Mouse (Mus musculus) urinary bladder, postnatal 36 days (tissue): ENCODE measurements around the gene Gm10134.
"Not testable (repeated sequence)": the region's sequence is repeated elsewhere in the genome, so short reads cannot be mapped to it uniquely, and the experiment has no call there.

Source experiments
- DNase-seq, 2 experiments: peaks; one replicate each; pipeline ENCODE4 v3.0.0; 2022; ENCODE audit warnings: low spot score in 2 of 2, mixed read lengths in 1 of 2

The Gm10134 gene

DNA sequence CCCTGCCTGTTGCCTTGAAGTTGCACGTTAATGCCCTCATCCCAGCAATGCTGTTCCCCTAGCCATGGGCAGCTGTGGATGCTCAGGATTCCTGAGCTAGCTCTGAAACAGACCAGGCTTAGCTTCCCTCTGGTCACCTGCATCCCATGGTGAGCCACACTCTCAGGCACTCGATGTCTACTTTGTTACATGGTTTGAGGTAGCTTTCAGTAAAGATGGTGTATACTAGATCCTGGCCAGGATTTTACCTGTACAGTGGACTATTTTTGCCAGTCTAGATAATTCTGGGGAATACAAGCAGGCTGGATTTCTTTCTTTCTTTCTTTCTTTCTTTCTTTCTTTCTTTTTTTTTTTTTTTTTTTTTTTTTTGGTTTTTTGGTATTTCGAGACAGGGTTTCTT lies at the start of gene Gm10134:
Gm10134 (plus strand) TSS at position 301 of the 400 bp plus-strand sequence.
- DNase-seq = no peak

DNA sequence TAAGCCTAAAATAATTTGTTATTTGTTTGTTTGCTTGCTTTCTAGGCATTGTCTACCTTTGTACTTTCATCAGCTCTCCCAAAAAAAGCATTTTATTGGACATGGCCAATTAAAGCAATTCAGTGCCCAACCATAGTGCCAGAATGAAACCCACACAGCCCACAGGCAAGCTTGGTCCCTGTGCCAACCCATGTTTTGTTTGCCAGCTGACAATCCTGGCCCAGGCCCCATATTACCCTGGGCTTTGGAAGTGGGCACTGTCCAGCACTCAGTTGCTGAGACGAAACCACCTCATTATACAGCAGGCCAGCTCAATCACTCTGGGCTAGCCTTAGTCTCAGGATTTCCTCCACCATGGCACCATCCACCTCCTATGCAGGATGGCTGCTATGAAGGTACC lies 49.3 kb upstream of the Gm10134 start:
- no peak for DNase-seq

DNA sequence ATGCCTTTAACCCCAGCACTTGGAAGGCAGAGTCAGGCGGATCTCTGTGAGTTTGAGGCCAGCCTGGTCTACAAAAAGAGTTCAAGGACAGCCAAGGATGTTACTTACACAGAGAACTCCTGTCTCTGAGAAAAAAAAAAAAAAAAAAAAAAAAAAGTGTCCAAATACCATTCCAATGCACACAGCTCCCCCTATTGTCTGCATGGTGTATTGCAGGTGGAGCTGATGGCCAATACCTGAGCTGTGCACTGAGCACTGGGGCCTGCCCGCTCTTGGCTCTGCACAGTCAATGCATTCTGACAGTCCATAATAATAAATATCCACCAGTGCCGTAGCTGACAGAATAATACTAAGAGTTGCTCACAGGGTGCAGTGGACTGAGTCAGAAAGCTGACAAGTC lies 42.0 kb upstream of the Gm10134 start:
- peak; percentile 16 to 45 for DNase-seq

DNA sequence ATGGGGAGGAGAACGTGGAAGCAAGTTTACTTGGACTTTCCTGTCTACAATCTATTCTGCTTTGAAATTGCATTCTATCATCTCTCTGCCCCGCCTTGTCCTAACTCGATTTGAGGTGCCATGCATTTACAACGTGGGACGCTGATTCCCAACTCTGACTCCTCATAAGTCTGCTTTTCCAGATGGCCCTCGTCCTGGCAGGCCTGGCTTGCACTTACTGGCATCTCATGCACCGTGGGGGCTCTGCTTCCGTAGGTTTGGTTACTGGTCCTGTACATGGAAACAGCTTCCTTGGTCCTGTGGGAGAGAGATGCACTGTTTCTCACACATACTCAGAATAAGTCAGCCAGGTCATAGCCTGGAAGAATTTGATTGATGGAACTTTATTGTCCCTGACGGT lies 41.0 kb upstream of the Gm10134 start:
- DNase-seq = no peak

DNA sequence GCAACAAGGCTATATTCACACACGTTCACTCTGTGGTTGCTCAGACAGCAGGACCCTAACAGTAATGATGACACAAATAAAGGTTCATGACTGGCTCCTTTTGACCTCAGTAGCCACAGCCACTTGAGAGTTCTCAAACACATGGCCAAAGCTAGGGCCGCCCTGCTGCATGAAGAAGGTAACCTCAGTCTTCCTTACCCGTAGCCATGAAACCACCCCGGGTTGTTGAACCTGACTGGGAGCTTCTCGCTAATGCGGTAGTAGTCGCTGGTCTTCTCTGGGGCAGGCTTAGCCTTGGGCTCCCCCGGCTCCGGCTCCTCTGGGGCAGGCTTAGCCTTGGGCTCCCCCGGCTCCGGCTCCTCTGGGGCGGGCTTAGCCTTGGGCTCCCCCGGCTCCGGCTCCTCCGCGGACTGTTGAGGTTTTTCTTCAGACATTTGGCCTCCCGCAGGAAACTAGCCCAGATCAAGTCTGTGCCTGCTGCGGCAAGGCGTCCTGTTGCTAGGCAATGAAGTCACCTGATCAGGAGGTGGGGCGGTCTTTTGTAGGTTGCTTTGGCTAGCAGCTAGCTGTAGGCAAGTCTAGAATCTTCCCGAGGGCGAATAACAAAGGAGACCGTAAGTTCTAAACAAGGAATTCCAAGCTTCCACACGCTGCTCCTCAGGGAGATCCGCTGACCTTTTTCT lies 39.9 kb upstream of the Gm10134 start, which contains the start of gene 1700007K13Rik:
1700007K13Rik (minus strand) TSS at position 497 of the 683 bp plus-strand sequence.
- DNase-seq = peak; percentile 69 to 79

DNA sequence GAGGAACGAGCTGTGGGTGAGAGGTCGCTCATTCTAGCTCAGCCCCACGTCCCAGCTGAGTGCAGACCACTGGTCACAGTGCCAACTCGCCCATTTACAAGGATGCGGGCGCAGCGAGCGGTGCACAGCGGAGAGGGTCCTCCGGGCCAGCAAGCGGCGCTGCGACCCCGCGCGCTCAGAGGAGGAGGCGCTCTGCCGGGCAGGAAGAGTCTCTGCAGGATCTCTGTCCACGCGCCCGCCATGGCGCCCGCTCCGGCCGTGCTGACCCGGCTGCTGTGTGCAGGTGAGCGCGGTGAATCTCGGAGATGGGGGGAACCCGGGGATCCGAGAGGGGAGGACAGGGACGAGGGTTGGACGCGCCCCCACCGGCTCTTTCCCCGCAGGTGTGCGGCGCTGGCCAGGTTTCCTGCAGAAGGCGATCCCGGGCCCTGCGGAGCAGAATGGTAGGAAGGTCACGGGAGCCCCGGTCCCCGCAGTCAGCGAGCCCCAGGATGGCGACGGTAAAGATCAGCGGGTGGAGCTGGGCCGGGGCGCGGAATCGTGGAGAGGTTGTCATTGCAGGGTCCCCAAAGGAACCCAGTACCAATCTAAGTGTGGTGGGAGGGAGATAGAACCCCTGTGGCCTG lies 37.9 kb upstream of the Gm10134 start, which contains the start of gene Mrps2:
Mrps2 (plus strand) TSS at position 207 of the 626 bp plus-strand sequence.
- DNase-seq = peak; percentile 72 to 81

DNA sequence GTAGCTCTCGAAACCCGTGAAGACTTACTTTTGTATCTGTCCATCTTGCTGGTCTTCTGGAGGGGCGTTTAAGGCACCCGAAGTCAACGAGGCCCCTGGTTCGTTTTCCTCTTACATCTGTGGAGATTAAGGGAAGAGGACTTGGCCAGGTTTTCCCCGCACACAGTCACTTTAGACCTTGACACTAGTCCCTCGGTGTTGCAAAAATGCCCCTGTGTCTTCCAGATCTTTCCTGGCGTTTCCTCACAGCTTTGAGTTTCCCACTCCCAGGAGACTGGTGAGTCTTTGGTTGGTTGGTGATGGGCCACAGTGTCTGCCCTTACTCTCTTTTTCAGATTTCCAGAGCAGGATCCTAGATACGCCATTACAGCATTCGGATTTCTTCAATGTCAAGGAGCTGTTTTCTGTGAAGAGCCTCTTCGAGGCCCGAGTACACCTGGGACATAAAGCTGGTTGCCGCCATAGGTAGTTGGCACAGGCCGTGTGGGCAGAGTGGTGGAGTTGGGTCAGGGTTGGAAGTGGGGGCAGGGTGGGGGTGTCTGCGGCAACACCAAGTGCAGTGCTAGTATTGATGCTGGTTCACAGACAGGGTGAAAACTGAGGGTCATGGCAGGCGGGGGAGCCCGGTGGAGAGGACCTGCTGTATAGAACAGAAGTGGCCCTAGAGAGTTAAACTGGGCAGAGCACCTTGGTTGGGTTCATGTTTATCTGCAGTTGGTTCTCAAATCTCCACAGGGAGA lies 37.2 kb upstream of the Gm10134 start:
- no peak for DNase-seq

DNA sequence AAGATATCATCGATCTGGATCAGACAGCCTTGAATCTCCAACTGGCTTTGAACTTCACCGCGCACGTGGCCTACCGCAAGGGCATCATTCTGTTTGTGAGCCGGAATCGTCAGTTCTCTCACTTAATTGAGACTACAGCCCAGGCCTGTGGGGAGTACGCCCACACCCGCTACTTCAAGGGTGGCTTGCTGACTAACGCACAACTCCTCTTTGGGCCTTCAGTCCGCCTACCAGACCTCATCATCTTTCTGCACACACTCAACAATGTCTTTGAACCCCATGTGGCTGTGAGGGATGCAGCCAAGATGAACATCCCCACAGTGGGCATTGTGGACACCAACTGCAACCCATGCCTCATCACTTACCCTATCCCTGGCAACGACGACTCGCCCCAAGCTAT lies 36.4 kb upstream of the Gm10134 start:
- DNase-seq = no peak

DNA sequence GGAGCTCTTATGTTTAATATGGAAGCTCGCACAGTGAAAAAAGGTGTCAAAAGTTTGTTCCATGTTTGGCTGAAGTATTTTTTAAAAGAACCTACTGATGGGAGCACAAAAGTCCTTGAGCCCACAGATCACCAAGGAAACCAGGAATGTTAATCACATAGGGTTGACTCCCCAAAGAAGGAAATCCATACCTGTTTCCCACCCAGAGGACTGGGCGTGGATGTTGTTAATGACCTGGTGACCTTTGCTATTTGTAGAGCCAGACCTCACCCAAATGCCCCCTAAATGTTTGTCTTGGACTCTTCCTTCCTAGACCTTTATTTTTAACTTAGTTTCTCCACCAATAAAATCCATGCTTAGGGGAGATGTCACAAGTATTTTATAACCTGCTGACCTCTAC lies 35.3 kb upstream of the Gm10134 start:
- no peak for DNase-seq

DNA sequence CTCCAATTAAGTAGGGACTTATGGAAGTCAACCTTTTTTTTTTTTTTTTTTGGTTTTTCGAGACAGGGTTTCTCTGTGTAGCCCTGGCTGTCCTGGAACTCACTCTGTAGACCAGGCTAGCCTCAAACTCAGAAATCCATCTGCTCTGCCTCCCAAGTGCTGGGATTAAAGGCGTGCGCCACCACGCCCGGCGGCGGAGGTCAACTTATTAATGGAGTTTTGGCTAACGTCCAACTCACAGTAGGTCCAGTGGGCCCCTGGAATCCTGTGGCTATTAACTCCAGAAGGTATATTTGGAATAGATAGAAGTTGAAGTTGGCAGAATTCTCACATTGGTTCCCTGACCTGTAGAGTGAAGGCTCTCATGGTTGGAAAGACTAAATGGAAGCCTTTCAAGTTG lies 33.9 kb upstream of the Gm10134 start:
- DNase-seq = not testable (repeated sequence)

DNA sequence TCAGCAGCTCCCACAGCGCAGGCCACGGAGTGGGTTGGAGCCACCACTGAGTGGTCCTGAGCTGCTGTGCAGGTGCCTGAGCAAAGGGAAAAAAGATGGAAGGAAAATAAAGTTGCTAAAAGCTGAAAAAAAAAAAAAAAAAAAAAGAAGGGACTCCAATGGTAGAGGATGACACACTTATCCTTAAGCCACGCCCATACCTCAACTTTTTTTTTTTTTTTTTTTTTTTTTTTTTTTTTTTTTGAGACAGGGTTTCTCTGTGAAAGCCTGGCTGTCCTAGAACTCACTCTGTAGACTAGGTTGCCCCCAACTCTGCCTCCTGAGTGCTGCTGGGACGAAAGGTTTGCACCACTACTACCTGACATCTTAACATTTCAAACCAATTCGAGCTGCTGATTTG lies 27.9 kb upstream of the Gm10134 start:
- not testable (repeated sequence) for DNase-seq

DNA sequence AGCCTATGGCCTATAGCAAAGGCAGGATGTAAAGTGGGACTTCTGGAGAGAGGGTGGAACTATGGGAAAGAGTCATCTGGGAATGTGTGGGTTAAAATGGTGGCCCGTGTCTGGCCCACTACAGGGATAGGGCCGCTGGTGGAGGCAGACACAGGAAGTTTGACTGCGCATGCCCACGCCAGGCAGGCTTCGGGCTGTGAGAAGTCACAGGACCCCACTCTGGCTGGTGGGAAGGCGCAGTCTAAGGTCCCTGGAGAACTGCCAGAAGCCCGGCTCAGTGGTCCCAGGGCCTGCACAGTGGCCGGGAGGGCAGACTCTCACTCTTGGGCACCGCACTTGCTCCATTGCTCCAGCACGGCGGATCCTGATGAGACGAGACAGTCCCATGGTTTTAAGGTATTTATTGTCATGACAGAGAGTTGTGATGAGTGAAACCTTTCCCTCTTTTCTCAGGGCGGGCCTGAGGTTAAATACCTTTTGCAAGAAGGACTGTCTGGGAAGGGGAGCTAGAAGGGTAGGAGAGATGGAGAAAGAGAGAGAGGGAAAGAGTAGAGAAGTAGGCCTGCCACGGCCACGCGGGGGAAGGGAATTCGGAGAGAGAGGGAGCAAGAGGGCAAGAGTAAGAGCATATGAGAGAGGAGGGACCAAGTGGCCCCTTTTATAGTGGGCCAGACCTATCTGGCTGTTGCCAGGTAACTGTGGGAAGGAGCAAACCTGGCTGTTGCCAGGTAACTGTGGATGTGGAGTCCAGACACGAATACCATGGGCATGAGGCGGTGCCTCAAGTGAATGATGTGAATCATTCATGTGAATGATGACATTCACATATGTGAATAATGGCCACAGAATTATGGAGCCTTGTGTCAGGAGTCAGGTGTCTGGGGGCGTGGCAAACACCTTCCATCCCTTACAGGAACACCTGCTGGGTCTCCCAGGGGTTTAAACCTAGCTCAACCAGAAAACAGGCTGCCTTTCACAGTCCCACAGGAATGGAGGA lies 26.4 kb upstream of the Gm10134 start:
- DNase-seq = no peak

DNA sequence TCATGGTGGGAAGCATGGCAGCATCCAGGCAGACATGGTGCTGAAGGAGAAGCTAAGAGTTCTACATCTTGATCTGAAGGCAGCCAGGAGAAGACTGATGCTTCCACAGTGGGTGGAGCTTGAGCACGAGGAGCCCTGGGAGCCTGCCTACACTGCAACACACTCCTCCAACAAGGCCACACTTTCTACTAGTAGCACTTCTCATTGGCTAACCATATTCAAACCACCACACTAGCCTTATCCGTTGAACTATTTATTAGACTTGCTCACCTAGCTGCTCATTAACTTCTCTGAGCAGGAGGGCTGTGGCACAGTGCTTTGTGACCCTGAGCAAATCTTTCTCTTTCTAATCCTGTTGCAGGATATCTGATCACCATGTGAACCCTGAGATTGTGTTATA lies 22.0 kb upstream of the Gm10134 start:
- no peak for DNase-seq

DNA sequence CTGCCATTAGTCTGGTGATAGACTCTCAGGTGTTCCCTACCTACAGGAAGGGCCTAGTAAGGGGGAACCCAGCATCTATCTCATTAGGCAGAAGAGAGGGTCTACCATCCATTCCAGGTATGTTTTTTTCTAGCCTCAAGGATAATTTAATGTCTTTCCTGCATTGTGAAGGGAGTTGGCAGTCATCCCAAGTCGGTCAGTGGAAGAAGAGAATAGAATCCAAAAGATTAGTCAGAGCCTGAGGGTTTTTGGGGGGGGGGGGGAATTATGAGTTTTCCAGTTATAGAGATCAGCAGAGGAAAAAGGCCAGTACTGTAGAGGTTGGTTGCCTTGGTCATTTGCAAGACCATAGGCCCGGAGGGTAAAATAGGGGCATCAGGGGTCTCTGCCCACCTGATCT lies 11.4 kb upstream of the Gm10134 start:
- no peak for DNase-seq

DNA sequence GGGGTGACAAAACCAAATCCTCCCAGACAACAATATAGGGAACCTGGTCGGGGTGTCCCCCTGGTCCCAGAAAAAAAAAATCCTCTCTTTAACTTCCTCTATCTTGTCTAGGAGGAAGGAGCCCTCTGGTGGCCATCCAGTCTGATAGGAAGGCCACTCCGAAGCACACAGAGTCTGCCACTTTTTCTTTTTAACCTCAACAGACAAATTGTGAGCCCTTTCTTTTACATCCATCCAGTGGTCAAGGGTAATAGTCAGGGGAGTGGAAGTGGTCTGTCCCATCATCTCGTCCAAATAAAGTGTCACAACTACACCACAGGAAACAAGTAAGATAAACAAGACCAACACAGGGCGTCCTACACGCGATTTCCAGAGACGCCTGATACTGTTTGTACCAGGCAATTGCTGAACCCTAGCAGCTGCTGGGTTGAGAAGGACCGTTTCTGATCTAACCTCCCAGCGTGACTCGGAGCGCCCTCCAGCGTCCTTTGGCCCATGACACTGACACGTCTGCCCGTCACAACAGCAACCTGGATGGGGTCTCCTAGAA lies 10.6 kb upstream of the Gm10134 start:
- no peak for DNase-seq

DNA sequence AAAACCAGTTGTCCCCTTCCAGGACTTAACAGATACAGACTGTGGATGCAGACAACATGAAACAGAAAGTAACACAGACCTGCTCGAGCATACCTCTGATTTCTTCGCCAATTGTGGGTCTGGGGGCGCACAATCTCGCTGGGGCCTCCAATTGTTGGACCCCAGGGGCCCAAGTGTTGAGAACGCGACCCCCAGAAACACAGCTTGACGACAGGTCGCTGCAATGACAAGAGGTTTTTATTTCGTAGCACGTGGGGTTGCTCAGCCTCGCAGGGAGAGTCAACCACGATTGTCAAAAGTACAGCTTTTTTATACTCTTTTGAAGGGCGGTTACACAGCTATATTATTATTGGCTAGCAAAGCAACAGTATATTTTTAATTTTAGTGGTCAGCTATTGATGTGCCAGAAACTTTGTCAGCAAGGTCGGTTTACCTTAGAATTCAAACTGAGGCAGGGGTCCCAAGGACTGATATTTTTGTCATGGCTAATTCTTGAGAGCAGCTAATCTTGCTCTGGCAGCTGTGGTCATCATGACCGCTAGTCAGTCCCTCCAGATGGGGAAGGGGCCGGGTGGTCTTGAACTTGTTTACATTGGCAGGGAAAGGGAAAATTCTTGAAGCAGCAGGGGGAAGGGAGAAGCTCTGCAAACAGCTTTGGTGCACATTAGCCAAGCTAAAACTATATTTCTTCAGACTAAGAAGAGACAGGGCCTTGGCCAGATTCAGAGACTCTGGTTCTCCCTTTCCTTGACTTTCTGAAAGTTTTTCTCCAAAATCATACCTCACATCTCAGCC lies 9.9 kb upstream of the Gm10134 start:
- DNase-seq = no peak

DNA sequence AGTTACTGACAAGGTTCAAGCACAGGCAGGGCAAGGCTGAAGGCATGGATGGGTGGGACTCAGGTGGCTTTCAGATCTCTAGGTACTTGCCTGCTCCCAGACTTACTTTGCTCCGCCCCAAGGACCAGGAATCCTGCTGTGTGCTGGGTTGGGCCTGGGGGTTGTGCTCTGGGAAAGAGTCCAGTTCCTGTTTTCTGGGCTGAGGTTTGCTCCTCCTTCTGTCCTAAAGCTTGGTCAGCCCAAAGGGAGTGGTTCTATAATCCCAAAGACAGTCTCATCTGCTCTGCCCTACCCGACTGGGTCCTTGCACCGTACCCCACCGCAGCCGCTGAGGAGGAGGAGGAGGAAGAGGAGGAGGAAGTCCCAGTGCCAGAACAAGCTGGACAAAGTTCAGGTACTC lies 9.2 kb upstream of the Gm10134 start, which contains the start of gene Gbgt1:
Gbgt1 (plus strand) TSS at position 221 of the 400 bp plus-strand sequence.
- no peak for DNase-seq

DNA sequence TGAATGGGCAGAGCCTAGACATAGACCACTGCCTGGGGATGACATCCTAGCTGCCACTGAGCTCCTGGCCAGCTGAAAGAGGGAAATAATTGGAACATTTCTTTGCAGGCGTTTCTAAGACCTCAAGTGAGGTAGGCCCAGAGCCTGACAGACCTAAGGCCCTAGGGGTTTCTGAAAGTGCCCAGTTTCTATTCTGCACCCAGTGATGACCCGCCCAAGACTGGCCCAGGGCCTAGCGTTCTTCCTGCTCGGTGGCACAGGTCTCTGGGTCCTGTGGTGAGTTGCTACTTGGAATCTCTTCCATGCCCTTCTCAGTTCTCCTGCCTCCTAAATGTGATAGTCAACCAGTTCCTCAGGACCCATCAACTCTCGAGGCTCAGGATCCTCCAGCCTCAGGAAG lies 8.3 kb upstream of the Gm10134 start:
- DNase-seq = no peak

DNA sequence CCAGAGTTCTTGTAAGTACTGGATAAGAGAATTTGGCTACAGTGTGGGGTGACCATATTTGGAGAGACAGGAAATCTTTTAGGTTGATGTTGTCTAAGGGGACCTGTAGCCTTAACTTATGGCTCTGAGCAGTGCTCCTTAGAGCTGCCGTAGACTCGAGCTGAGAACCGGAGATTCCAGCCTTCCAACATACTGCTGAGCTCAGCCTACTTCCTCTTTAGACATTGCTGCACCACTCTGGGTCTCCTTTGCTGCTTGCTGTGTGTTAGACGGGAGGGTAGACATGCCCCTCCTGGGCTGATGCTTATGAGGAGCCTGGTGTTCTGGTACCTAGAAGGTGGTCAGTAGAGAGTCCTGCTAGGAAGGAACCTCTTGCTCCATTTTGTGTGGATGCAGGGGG lies 7.5 kb upstream of the Gm10134 start:
- no peak for DNase-seq

DNA sequence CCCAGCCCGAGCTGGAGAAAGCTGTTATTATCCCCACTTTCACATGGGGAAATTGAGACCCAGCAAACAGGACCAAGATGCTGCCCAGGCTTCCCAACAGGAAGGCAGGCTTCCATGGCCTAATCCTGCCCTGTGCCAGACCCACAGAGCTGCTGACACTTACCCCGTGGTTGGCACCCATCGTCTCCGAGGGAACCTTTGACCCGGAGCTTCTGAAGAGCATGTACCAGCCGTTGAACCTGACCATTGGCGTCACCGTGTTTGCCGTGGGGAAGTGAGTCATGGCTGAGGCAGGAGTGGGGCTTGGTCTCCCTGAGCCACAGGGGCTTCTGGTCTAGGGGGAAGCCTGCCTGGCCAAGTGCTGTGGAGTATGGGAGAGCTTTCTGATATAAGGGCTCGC lies 2.9 kb upstream of the Gm10134 start:
- DNase-seq = no peak
